Mouse (Mus musculus): Measurements from ENCODE around the gene Bmp2.

Bmp2 gene

DNA sequence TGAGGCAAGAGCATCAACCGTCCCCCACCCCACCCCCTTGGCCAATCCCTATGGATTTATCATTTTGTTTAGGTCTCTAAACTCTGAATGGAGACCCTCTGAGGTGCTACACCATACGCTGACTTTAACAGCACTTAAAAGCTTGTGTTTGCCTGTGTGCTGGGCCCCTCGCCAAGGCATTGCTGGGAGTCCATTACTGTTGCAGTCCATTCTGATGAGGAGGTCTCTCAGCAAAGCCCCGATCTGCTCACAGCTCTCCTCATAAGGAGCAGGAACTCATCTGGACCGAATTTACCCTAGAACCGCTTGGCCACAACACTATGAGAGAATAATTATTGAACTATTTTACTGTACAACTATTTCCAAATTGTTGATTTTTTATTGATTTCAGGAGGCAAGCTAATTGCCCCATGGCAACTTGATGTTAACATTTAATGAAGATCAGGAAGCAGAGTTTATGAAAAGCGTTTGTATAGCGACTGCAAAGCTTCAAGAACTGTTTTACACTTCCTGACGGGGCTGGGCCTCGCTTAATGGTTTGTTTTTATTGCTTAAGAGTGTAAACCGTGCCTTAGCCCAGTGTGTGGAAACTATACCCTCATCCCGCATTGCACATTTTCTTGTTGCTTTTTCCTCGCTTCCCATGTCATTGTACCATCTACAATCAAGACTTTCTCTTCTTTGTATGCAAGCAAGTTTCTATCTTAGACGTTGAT lies 14.2 kb downstream of the Bmp2 start:
- DNase-seq: no peak

DNA sequence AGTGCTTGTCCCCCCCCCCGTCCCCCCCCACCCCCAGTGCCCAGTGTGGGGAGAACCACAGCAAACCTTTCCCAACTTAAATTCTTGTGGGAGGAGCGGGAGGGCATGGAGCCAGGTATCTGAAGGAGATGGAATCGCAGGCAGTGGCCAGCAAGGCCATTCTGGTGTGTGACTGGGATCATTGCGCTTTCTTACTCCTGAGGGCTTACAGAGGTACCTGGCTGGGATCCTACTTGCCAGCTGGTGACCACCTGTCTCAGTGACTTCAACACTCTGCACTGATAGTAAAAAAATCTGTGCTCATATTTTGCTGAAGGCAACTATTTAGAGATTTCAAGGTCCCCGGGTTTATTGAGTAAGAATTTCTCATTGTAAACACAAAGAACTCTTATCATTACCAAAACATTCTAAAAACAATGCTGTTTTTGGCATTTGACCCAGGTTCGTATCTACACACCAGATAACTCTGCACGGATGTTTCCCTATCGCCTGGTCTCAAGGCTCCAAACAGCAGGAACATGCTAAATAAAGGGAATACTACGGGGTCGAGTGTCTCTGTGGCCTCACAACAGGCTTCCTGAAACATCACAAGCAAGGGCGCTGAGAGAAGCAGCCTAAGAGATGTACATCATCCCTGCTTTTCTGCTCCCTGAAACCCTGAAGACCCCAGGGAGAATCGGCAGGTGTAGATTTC lies 39.8 kb downstream of the Bmp2 start:
- DNase-seq: peak; percentile 32
